Mouse (Mus musculus): ENCODE results near the gene Mfsd4b5.
"Not testable (repeated sequence)": the region's sequence is repeated elsewhere in the genome, so short reads cannot be mapped to it uniquely, and the experiment has no call there.

Mfsd4b5 gene

GRCm38 (mm10) chr10:39986466-39986865 is at the start of gene Mfsd4b5:
Gene Mfsd4b5, minus strand, starts transcription at chr10:39986646.
- no peak for DNase-seq (ENCODE audit: low read depth)

DNA sequence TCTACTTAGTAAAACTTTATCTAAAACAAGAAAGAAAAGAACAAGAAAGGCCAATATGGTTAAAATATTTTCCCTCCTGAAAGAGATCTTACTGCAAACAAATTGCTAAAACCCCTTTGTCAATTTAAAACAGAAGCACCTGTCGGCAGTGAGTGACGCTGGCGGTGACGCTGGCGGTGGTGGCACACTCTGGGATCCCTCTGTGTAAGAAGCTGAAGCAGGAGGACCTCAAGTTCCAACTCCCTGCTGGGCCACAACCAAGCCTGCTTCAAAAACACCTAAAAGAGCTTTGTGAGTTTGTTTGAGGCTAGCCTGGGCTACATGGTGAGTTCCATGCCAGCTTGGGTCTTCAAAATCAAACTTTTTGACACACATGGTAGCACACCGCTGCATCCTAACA is 48.5 kb upstream of the Mfsd4b5 start:
- DNase-seq (ENCODE audit: low read depth) = no peak

DNA sequence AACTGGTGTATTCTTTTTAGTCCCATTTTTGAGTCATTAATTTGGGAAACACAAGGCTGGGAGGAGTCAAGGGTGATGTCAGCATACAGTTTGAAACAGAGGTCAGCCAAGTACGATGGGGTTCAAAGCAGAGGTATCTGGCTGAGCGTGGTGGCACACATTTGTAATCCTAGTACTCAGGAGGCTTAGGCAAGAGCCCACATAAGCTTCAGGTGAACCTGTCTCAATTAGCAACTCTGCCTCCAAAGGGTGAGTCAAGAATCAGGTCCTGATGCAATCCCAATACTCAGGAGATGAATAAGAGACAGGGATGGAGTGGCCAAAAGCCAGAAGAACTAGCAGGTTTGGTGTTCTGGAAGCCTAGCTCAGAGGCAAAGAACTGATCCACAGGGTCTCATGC is 46.5 kb upstream of the Mfsd4b5 start:
- no peak for DNase-seq (ENCODE audit: low read depth)

DNA sequence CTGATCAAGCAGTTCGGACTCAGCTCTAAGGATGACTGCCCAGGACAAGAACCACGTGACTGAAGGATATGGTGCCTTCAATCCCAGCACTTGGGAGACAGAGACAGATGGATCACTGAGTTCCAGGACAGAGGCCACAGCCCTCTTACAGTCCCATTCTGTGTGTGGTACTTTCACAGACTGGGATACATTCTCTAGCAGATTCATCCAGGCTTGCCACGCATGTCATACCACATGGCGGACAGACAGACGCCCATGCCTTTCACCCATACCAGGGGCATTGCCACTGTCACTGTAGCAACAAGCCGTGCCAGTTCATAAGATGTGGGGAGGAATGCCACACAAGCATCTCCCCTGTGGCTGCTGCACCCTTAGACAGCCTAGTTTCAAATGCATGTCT is 44.3 kb upstream of the Mfsd4b5 start:
- no peak for DNase-seq (ENCODE audit: low read depth)

- no peak for DNase-seq (ENCODE audit: low read depth)
Measured at GRCm38 (mm10) chr10:40029610-40030009, 43.2 kb upstream of the Mfsd4b5 start.

- no peak for DNase-seq (ENCODE audit: low read depth)
Measured at GRCm38 (mm10) chr10:40028091-40028490, 41.6 kb upstream of the Mfsd4b5 start.

- DNase-seq (ENCODE audit: low read depth) = no peak
Measured at GRCm38 (mm10) chr10:40026546-40026945, 40.1 kb upstream of the Mfsd4b5 start.

GRCm38 (mm10) chr10:40025560-40025959 is 39.1 kb upstream of the Mfsd4b5 start:
- DNase-seq (ENCODE audit: low read depth) = no peak

- DNase-seq (ENCODE audit: low read depth) = no peak
Measured at GRCm38 (mm10) chr10:40024554-40025428, 38.3 kb upstream of the Mfsd4b5 start, which contains the start of gene Mfsd4b1. Gene Mfsd4b1, minus strand, starts transcription at chr10:40025268.

- DNase-seq (ENCODE audit: low read depth) = no peak
Measured at GRCm38 (mm10) chr10:40020401-40020800, 34.0 kb upstream of the Mfsd4b5 start.

- no peak for DNase-seq (ENCODE audit: low read depth)
Measured at GRCm38 (mm10) chr10:40019492-40019891, 33.0 kb upstream of the Mfsd4b5 start.

DNA sequence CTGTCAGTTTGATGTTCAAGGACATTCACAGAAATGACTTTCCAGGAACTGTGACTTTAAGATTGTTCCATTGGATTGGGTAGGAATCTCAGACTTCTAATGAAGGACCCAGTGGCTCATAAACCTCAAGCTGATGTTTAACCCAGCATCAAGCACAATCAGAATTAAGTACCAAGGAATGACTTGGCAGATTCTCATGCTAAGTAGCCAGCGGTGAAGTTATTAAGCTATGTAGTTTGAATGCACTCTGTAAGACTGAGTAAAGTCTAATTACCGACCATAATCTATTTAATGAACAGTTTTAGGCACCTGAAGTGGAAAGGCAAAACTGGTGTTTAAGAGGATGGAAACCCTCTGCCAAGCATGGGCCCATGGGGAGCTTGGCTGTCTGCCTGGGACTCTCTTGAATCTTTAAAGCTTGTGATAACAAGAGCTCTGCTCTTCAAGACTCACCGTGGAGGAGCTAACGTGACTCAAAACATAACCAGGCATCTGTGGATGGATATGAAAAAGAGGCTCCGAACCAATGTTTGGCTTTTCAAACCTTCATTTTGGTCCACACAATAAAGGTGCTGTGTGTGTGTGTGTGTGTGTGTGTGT is 31.9 kb upstream of the Mfsd4b5 start:
- no peak for DNase-seq (ENCODE audit: low read depth)

- no peak for DNase-seq (ENCODE audit: low read depth)
Measured at GRCm38 (mm10) chr10:40009591-40009990, 23.1 kb upstream of the Mfsd4b5 start.

DNA sequence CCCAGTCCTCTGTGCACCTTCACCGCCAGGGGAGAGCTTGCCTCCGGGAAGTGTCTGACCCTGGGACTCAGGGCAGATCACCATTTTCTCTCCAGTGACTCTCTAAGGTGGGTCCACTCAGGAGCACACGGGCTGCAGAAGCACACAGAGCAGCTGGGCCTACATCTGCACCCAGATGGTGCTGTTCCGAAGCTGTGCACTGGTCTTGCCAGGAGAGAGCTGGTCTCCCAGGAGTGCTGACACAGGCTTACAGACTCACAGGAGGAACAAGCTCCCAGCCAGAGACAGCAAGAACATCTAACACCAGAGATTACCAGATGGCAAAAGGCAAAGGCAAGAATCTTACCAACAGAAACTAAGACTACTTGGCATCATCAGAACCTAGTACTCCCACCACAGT is 22.4 kb upstream of the Mfsd4b5 start:
- not testable (repeated sequence) for DNase-seq (ENCODE audit: low read depth)

DNA sequence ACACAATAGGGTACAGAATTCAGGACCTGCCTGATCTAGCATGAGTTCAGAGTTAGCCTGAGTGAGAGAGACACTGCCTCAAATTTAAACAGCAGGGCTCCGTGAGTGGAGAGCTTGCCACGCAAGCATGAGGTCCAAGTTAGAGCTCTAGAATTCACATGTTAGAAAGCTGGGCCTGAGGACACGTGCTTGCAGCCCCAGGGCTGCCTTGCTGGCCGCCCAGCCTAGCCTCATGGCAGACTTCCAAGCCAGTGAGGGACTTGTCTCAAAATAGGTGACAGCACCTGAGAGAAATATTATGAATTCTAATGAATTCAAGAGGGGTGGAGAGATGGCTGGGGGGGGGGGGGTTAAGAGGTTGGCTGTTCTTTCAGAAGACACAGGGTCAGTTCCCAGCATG is 21.5 kb upstream of the Mfsd4b5 start:
- no peak for DNase-seq (ENCODE audit: low read depth)

GRCm38 (mm10) chr10:40006963-40007362 is 20.5 kb upstream of the Mfsd4b5 start:
- DNase-seq (ENCODE audit: low read depth) = no peak

- no peak for DNase-seq (ENCODE audit: low read depth)
Measured at GRCm38 (mm10) chr10:40000746-40001145, 14.3 kb upstream of the Mfsd4b5 start.

- no peak for DNase-seq (ENCODE audit: low read depth)
Measured at GRCm38 (mm10) chr10:39991155-39991554, 4.7 kb upstream of the Mfsd4b5 start.

DNA sequence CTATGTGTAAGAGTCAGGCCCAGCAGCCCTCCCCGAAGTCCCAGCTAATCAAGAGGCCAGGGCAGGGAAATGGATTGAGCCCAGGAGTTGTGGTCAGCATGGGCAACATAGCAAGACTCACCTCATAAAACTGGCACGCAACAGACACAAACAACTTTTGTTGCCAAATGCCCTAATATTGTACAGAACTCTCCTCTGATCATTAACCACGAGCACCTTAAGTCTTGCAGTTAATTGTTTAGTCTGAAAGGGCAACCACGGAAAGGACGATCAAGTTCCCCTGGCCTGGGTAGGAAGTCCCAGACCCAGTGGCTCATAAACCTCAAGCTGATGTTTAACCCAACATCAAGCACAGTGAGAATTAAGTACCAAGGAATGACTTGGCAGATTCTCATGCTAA is 3.8 kb downstream of the Mfsd4b5 start:
- peak; percentile 29 for DNase-seq (ENCODE audit: low read depth)

DNA sequence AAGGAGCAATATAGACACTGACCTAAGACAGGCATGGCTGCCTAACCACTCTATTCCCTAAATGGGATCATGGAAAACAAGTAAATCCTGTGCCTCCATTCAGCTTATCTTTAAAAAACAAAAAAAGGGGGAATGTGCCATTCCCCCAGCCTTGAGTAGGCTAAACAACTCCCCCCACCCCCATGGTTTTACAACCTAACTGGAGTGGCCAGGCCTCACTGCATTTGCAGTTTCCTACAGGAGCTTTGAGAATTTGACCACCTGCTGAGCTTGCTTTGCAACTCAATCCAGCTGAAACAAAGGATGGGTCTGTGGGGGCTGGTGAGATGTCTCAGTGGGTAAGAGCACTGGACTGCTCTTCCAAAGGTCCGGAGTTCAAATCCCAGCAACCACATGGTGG is 8.2 kb downstream of the Mfsd4b5 start:
- DNase-seq (ENCODE audit: low read depth) = no peak

- no peak for DNase-seq (ENCODE audit: low read depth)
Measured at GRCm38 (mm10) chr10:39977346-39977745, 9.1 kb downstream of the Mfsd4b5 start.

- no peak for DNase-seq (ENCODE audit: low read depth)
Measured at GRCm38 (mm10) chr10:39975771-39976170, 10.7 kb downstream of the Mfsd4b5 start.

DNA sequence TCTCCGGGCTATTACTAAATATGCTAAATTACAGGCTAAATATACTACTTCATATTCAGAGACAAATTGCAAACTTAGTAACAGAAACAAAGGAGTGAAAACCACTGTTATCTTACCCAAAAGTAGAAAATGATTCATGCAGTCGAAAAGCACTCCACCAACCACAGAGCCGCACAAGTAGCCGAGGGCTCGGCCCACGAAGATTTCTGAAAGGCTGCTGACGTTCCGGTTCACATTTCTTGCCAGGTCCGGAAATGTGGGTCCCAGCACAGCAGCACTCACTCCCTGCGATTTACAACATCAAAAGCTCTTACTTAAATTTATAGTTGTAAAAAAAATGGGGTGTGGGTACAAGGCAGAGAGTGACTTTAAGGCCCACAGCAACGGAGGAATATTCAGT is 11.5 kb downstream of the Mfsd4b5 start:
- no peak for DNase-seq (ENCODE audit: low read depth)

DNA sequence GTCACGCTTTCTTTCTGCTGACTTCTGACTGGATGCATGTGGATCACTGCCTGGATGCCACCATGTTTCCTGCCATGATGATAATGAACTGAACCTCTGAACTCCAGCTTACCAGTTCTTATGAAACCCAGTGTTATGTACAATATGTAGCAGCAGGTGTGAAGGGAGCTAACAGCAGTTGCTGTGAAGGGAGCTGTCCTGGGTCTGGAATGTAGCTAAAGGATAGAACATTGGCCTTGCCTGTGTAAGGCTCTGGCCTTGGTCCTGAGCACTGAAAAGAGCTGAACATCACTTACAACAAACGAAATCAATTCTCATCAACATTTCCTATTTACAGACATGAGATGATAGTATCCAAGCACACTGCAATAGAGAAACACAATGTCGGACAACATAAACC is 18.9 kb downstream of the Mfsd4b5 start:
- DNase-seq (ENCODE audit: low read depth) = peak; percentile 59

Measured in 416B (cell line).